Mouse (Mus musculus): ENCODE results near the gene Usp6nl.

The Usp6nl gene

GRCm38 (mm10) chr2:6322376-6322901, at the start of gene Usp6nl:
Gene Usp6nl, plus strand, starts transcription at chr2:6322667.
- peak; percentile 92 for DNase-seq

- no peak for DNase-seq
These were observed 49.0 kb upstream of the Usp6nl start for GRCm38 (mm10) chr2:6273392-6273845.

DNA sequence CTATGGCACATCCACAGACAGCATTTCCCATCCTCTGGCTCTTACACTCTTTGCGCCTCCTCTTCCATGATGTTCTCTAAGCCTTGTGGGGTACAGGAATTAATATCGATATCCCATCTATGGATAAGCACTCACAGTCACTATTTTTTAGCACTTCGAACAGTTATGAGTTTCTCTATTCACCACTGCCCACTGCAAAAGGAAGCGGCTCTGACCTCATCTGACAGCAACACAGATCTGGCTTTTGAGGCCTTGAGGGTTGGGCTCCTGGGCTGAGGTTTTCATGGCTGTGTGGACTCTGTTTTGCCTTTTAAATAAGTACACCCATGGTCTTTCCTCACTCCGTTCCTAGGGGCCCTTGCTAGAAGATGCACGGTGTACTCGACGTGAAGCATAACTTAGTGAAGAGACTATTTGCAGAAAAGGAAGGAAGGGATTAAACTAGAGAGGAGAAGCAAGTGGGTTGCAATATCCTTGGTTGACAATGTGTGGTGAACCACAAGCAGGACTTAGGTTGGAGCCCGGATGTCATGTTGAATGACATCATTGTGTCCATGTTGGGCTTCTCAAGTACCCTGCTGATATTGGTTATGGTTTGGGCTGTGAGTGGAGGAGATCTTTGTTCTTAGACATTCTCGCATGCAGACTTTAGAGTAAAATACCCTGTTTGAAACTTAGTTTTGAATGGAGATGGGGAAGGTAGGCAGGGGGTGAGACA, 43.5 kb upstream of the Usp6nl start:
- DNase-seq = no peak

DNA sequence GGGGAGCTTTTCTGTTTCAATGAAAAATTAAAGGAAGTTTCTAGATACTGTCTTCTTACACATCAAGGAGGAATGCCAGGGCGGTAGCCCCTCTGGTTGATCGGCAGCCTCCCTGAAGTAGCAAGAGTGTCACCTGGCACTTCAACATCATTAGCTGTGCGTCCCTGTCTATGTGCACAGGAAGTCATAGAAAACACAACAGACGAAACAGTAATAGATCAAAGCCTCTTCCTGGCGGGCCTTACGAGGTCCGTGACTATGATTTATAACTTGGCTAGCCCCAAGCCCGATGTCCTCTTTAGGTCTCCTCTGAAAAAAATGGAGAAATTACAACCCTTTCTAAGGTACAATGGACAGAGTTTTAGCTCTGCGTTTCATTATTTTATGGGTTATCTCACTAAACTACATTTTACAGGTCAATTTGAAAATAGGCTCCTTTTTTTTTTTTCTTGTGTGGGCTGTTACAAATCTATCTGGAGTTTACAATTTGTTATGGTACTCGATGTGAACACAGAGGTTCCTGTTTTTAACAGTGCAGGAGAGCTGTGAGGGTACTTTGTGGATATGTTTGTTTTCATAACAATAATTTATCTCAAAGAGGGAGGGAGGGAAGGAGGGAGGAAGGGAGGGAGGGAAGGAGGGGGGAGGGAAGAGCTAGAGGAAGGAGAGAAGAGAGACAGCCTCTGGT, 42.7 kb upstream of the Usp6nl start:
- DNase-seq = no peak

DNA sequence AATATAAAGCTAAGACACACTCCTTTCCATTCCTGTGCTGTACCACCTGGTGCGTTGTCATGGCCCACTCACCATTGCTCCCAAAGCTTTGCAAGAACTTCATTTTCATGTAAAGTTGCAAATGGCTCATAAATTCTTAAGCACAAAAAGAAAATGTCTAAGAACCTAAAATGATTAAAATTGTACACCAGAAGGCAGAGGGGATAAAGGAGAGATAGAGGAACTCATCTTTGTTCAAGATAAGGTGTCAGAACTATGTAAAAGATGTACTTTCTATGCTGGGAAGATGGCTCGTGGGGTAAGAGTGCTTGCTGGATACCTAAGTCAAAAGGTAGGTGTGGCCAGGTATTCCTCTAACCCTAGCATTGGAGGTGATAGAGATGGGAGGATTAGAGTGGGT, 38.9 kb upstream of the Usp6nl start:
- no peak for DNase-seq

DNA sequence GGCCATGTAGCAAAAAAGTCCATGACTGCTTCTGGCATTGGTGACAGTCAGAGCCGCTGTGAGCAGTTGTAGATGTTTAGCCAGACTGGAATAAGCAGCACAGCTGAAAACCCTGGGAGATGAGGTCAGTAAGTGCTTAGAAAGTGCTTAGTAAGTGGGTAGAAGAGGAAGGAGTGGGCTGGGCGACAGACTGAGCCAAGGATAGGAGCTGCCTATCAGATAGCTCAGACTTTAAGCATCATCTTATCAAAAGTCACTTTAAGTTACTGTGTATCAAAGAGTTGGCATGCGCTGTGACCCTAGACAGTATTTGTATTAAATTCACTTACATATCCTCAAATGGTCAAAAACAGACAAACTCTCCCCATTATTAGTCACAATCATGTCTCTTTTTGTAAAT, 37.7 kb upstream of the Usp6nl start:
- DNase-seq = peak; percentile 68

DNA sequence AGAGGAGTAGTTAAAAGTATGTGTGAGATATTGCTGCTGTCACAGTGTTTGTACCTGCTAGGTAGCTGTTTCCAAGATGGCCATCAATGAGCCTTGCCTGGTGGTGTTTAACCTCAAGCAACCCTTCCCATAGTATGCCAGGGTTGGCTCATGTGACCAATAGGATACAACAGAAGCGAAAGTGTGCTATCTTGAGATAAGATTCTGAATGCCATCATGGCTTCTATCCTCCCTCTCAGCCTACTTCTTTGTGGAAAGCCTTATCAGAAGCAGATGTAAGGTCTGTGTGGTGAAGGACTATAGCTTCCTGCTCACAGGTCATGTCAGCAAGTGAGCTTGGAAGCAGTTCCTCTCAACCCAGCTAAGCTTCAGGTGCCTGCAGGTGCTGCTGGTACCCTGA, 36.7 kb upstream of the Usp6nl start:
- peak; percentile 65 for DNase-seq

GRCm38 (mm10) chr2:6293825-6294444, 28.5 kb upstream of the Usp6nl start:
- no peak for DNase-seq

DNA sequence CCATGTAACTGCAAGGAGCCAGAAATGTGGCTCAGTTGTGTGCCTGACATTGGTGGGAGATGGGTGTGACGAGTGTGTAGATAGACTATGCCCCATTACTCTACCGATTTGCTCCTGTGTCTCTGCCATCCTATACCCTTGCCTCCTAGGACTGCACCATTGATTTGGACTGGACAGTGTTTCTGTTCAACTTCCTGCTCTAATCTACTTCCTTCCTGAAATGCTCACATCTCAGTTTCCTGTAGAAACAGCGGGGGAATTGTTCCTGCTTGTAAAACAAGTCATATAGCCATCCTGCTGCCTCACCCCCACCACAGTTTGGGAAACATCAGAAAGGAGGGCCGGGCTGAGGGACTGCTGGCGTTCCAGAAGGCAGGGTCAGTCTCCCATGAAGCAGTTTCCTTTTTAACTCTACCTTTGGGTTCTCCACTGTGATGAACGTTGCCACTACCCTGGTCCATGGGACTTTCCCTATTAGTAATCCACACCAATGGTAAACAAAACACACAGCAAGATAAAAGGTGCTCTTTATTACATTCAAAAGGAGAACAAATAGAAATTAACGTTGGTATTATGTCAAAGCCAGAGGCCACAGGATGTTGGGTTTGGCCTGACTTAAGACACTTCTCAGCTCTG, 27.4 kb upstream of the Usp6nl start:
- no peak for DNase-seq

GRCm38 (mm10) chr2:6304768-6305167, 17.7 kb upstream of the Usp6nl start:
- no peak for DNase-seq

- DNase-seq = no peak
These were observed 15.6 kb upstream of the Usp6nl start for GRCm38 (mm10) chr2:6306861-6307260.

DNA sequence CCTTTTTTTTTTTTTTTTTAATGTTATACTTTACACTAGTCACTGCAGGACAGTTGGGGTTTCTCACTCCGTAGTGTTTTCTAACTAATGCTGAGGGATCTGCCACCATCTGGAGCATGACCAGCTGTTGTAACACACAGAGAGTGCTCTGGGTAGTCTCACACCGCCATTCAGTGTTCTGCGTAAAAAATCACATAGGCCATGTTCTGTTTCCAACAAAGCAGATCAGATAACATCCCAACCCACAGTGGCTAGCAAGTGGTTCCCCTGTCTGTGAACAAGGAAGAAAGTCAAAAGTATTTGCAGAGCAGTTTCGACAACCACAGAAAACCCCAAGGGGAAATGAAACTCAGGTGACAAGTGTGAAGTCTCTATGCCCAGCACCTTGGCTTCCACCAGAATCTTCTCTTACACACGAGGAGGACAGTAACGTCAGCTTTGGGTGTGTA, 13.1 kb upstream of the Usp6nl start:
- DNase-seq = no peak

GRCm38 (mm10) chr2:6312764-6313163, 9.7 kb upstream of the Usp6nl start:
- no peak for DNase-seq

DNA sequence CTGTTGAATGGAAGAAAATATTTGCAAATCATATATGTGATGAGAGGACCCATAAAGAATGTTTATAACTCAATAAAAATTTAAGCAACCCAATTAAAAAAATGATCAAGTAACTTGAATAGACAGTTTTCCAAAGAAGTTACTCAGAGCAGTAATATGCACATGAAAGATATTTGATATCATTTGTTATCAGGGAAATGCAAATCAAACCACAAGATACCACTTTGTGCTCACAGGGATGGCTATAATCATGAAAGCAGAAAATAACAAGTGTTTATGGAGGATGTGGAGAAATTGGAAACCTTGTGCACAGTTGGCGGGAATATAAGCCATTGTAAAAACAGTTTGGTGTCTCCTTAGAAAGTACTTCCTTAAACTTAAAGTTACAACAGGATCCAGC, 8.7 kb upstream of the Usp6nl start:
- DNase-seq = no peak

GRCm38 (mm10) chr2:6320153-6320552, 2.3 kb upstream of the Usp6nl start:
- no peak for DNase-seq

DNA sequence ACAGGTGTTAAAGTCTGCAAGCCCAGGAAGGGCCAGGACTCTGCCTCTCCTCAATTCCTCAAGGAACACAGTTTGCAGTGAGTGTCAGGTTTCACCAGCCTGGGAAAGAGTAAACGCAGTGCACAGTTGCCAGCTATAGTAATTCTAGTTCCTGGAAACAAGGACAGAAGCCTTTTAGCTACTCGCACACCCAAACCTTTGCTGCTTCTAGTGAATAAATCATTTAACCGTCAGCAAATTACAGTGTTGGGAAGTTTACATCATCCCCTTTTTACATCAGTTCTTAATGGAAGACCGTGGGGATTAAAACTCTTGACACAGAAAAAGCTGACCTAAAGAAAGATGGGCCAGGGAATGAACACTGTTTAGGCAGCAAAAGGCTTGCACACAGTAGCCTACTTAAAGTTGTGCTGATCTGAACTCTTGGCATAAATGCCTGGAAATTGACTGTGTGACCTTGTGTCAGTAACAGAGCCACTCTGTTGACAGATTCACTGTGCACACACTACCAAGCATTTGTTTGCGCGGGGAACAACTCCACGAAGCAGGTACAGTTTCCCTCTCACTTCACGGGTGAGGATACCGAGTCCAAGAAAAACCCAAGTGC, 595 bp upstream of the Usp6nl start:
- no peak for DNase-seq

- DNase-seq = peak; percentile 67
These were observed 563 bp downstream of the Usp6nl start for GRCm38 (mm10) chr2:6322938-6323521.

GRCm38 (mm10) chr2:6325646-6326045, 3.2 kb downstream of the Usp6nl start:
- DNase-seq = no peak

DNA sequence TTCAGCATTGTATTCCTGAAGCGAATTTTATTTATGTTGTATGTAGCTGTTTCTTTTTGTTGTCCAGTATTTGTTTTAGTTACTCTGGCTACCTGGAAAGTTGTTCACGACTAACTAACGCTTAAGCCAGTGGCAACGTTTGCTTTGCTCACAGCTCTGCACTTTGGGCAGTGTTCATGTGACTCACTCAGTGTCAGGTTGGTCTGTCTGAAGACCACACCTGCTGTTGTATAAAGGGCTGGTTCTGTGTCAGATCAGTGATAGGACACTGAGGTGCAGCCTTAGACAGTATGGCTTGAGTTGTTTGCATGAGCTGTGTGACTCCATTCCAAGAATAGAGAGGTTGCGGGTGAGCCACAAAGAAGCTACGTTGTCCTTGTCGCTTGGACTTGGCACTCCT, 6.5 kb downstream of the Usp6nl start:
- no peak for DNase-seq

DNA sequence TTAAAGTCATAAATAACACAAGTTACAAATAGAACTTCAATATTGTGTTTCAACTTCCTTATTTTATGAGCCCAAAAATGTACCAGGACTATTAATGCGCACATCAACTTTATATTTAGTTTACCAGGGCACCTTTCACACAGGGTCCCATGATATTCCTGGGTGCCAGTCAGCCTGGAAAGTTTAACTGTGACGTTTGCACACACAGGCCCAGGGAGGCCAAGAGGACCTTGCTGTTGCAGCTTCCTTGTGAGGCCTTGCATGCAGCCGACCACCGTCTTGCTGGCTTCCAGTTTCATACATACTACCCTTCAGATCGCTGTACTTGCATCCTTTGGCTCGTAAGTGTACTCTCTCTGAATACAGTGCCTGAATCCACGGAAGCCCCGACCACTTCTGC, 8.3 kb downstream of the Usp6nl start:
- DNase-seq = no peak

GRCm38 (mm10) chr2:6331324-6332137, 9.1 kb downstream of the Usp6nl start:
- DNase-seq = peak; percentile 56
